Mouse (Mus musculus): ENCODE results near the gene Gm13696. TPM values are rescaled to one million over a fixed set of nuclear protein-coding genes. Genes with fewer than 3 reads are reported as not detected.
A peak's percentile ranks its signal among the peaks of the same experiment; 100 is the strongest.
"Not testable (repeated sequence)": the region's sequence is repeated elsewhere in the genome, so short reads cannot be mapped to it uniquely, and the experiment has no call there.

The Gm13696 gene
- not detected in 2 replicates for polyA plus RNA-seq (2015; fragmentation: Nextera tagmentation; extraction: Ambion mirVana)

GRCm38 (mm10) chr2:83972823-83973222, at the start of gene Gm13696:
Gene Gm13696, plus strand, starts transcription at chr2:83973123.
- H3K27ac ChIP-seq (replicated peaks); H3K9ac ChIP-seq: not testable (repeated sequence)
- WGBS = no CpG with 5 or more reads among the region's 6 CpGs

DNA sequence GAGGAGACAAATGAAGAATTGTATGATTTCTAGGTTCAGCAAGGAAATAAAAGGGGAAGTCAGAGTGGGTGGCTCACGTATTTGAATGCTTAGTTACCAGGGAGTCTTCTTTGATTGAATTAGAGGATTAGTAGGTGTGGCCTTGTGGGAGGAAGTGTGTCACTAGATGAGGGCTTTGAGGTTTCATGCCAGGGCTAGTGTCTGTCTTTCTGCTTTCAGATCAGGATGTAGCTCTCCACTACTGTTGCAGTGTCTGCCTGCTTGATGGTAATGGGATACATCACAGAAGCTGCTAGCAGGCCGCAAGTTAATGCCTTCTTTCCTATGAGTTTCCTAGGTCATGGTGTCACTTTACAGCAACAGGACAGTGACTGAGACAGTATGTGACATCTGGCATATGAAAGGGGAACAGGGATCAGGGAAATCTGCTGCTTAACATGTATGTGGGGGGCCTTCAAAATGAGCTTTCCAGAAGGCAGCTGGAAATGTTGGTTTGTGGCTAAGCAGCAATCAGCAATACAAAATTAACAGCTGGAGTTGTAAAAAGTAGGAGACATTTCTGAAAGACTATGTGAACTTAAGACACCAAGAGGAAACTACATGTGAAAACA, 43.3 kb upstream of the Gm13696 start:
- Histone ChIP-seq H3K36me3 (no peaks in the 10 kb centered on the region), H3K4me3 (replicated peaks) (no peak overlapping the region), H3K27ac (replicated peaks) (0 out of 2 replicates have a peak overlapping the region, but pooled peaks have one; percentile 11), H3K9ac (no peak overlapping the region), H3K9me3 (replicated peaks) (no peaks in the 10 kb centered on the region), H3K4me1 (no peaks in the 10 kb centered on the region), H3K4me2 (replicated peaks) (no peak overlapping the region), H3K27me3 (no peaks in the 10 kb centered on the region)
- ATAC-seq (ENCODE audit: insufficient number of reproducible peaks, low FRiP score, low TSS enrichment, low read depth) = no peak
- 26% methylated on average over 2 of the region's 2 CpGs for WGBS

More at GRCm38 (mm10) chr2:83972823-83973222, at the start of gene Gm13696:
- not testable (repeated sequence) for H3K36me3 ChIP-seq; H3K4me2 ChIP-seq (replicated peaks); H3K9me3 ChIP-seq (replicated peaks); H3K4me3 ChIP-seq (replicated peaks); ATAC-seq (ENCODE audit: insufficient number of reproducible peaks, low FRiP score, low TSS enrichment, low read depth); H3K27me3 ChIP-seq; H3K4me1 ChIP-seq

DNA sequence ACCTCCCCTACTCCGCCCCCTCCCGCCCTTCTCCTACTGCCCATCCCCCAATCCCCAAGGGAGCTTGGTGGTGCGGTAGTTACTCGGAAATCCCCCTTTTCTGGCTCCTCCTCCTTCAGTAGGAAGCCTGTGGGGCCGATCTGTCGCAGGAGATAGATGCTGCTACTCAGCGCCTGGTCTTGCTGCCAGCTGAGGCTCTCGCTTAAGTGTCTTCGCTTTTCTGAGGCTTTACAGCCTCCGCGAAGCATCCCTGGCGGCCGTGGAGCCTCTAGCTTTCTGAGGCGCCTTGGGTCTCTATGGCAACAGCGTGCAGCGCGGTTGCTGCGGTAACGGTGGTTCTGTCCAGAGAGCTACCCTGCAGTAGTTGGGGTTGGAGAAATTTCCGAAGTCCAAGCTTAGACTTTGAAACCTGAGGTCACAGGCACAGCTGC, 32.0 kb upstream of the Gm13696 start, which contains the start of gene Zswim2:
TSS of gene Zswim2 (minus strand) at position 298 of the 431 bp plus-strand sequence.
- no peaks in the 10 kb centered on the region for H3K9me3 ChIP-seq (replicated peaks)
- peak; percentile 70; the same call in 1 of the 2 replicates for ATAC-seq (ENCODE audit: insufficient number of reproducible peaks, low FRiP score, low TSS enrichment, low read depth)
- H3K4me2 ChIP-seq (replicated peaks) = peak within 1 kb of the TSS; percentile 51
- no peaks in the 10 kb centered on the region for H3K27me3 ChIP-seq
- H3K4me3 ChIP-seq (replicated peaks) = peak within 1 kb of the TSS; percentile 25
- H3K36me3 ChIP-seq = no peaks in the 10 kb centered on the region
- no peak within 1 kb of the TSS for H3K9ac ChIP-seq
- H3K4me1 ChIP-seq = peaks cover 4% of the 10 kb centered on the region
- H3K27ac ChIP-seq (replicated peaks) = no peak within 1 kb of the TSS
- under 1% methylated on average over 20 of the region's 20 CpGs for WGBS

GRCm38 (mm10) chr2:83941378-83941777, 31.5 kb upstream of the Gm13696 start:
- Histone ChIP-seq H3K4me1 (peaks cover 4% of the 10 kb centered on the region), H3K27ac (replicated peaks) (no peak overlapping the region), H3K36me3 (no peaks in the 10 kb centered on the region), H3K27me3 (no peaks in the 10 kb centered on the region), H3K4me2 (replicated peaks) (peak overlapping the region; percentile 51), H3K4me3 (replicated peaks) (peak overlapping the region; percentile 25; the same call in 1 of the 2 replicates), H3K9me3 (replicated peaks) (no peaks in the 10 kb centered on the region), H3K9ac (no peak overlapping the region)
- 30% methylated on average over 3 of the region's 3 CpGs for WGBS
- no peak for ATAC-seq (ENCODE audit: insufficient number of reproducible peaks, low FRiP score, low TSS enrichment, low read depth)

DNA sequence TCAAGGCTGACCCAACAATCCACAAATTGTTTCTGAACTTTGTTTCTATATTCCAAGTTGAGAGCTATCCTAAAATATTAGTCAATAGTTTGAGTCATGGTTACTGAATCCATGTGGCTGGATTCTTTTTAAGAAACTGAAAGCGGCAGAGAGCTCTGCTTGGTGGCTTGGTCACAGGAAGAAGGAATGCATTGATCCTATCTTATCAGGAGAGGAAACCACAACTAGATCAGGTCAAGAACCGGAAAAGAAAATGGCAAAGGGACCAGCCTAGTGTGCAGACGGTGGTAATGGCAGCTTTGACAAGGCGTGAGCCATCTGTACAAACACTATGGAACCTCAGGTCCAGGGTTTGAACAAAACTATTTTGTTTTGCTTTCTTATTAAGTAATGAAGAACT, 31.1 kb upstream of the Gm13696 start:
- no peaks in the 10 kb centered on the region for H3K27me3 ChIP-seq
- no peak overlapping the region for H3K9ac ChIP-seq
- no peaks in the 10 kb centered on the region for H3K36me3 ChIP-seq
- no peak for ATAC-seq (ENCODE audit: insufficient number of reproducible peaks, low FRiP score, low TSS enrichment, low read depth)
- H3K4me1 ChIP-seq = peaks cover 4% of the 10 kb centered on the region
- no peak overlapping the region for H3K4me2 ChIP-seq (replicated peaks)
- no peak overlapping the region for H3K27ac ChIP-seq (replicated peaks)
- H3K9me3 ChIP-seq (replicated peaks) = no peaks in the 10 kb centered on the region
- H3K4me3 ChIP-seq (replicated peaks) = no peak overlapping the region
- WGBS = 65% methylated on average over 4 of the region's 4 CpGs

DNA sequence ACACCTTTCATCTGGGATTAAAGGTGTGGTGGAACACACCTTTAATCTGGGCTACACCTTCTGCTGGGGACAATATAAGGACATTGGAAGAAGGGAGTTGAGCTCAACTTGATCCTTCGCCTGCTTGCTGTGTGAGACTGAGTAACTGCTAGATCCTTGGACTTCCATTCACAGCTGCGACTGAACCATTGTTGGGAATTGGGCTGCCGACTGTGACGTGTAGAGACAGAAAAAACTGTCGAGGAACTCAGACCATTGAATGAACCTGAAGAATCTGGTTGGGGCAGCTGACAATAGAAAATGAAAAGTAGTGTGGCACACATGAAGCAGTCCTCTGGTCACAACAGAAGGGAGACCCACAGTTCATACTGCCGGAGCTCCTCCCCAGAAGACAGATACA, 17.5 kb upstream of the Gm13696 start, which contains the start of gene Gm13698:
TSS of gene Gm13698 (plus strand) at position 301 of the 400 bp plus-strand sequence.
- not testable (repeated sequence) for H3K9me3 ChIP-seq (replicated peaks); ATAC-seq (ENCODE audit: insufficient number of reproducible peaks, low FRiP score, low TSS enrichment, low read depth); H3K4me1 ChIP-seq; H3K9ac ChIP-seq; H3K27ac ChIP-seq (replicated peaks); H3K4me3 ChIP-seq (replicated peaks); H3K4me2 ChIP-seq (replicated peaks); H3K36me3 ChIP-seq; H3K27me3 ChIP-seq
- no CpG with 5 or more reads among the region's 6 CpGs for WGBS

GRCm38 (mm10) chr2:83961203-83961602, 11.7 kb upstream of the Gm13696 start, which contains the start of gene Gm13693:
Gene Gm13693, plus strand, starts transcription at chr2:83961503.
- H3K36me3 ChIP-seq; ATAC-seq (ENCODE audit: insufficient number of reproducible peaks, low FRiP score, low TSS enrichment, low read depth); H3K4me2 ChIP-seq (replicated peaks); H3K4me3 ChIP-seq (replicated peaks); H3K27me3 ChIP-seq; H3K4me1 ChIP-seq; H3K27ac ChIP-seq (replicated peaks); H3K9ac ChIP-seq; H3K9me3 ChIP-seq (replicated peaks): not testable (repeated sequence)
- no CpG with 5 or more reads among the region's 6 CpGs for WGBS

GRCm38 (mm10) chr2:83967013-83967412, 5.9 kb upstream of the Gm13696 start, which contains the start of gene Gm13695:
Gene Gm13695, plus strand, starts transcription at chr2:83967313.
- H3K4me2 ChIP-seq (replicated peaks); ATAC-seq (ENCODE audit: insufficient number of reproducible peaks, low FRiP score, low TSS enrichment, low read depth); H3K27ac ChIP-seq (replicated peaks); H3K9ac ChIP-seq; H3K9me3 ChIP-seq (replicated peaks); H3K27me3 ChIP-seq; H3K4me1 ChIP-seq; H3K36me3 ChIP-seq; H3K4me3 ChIP-seq (replicated peaks): not testable (repeated sequence)
- no CpG with 5 or more reads among the region's 6 CpGs for WGBS

- H3K27me3 ChIP-seq; ATAC-seq (ENCODE audit: insufficient number of reproducible peaks, low FRiP score, low TSS enrichment, low read depth); H3K4me1 ChIP-seq; H3K9ac ChIP-seq; H3K36me3 ChIP-seq; H3K9me3 ChIP-seq (replicated peaks); H3K27ac ChIP-seq (replicated peaks); H3K4me2 ChIP-seq (replicated peaks); H3K4me3 ChIP-seq (replicated peaks): not testable (repeated sequence)
- no CpG with 5 or more reads among the region's 6 CpGs for WGBS
These were observed 5.7 kb downstream of the Gm13696 start, which contains the start of gene Gm13694 for GRCm38 (mm10) chr2:83978633-83979032. Gene Gm13694, plus strand, starts transcription at chr2:83978933.

DNA sequence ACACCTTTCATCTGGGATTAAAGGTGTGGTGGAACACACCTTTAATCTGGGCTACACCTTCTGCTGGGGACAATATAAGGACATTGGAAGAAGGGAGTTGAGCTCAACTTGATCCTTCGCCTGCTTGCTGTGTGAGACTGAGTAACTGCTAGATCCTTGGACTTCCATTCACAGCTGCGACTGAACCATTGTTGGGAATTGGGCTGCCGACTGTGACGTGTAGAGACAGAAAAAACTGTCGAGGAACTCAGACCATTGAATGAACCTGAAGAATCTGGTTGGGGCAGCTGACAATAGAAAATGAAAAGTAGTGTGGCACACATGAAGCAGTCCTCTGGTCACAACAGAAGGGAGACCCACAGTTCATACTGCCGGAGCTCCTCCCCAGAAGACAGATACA, 11.5 kb downstream of the Gm13696 start, which contains the start of gene Gm13697:
TSS of gene Gm13697 (plus strand) at position 301 of the 400 bp plus-strand sequence.
- not testable (repeated sequence) for H3K4me1 ChIP-seq; H3K9ac ChIP-seq; H3K27ac ChIP-seq (replicated peaks); H3K9me3 ChIP-seq (replicated peaks); H3K27me3 ChIP-seq; H3K4me3 ChIP-seq (replicated peaks); H3K36me3 ChIP-seq; H3K4me2 ChIP-seq (replicated peaks); ATAC-seq (ENCODE audit: insufficient number of reproducible peaks, low FRiP score, low TSS enrichment, low read depth)
- no CpG with 5 or more reads among the region's 6 CpGs for WGBS

DNA sequence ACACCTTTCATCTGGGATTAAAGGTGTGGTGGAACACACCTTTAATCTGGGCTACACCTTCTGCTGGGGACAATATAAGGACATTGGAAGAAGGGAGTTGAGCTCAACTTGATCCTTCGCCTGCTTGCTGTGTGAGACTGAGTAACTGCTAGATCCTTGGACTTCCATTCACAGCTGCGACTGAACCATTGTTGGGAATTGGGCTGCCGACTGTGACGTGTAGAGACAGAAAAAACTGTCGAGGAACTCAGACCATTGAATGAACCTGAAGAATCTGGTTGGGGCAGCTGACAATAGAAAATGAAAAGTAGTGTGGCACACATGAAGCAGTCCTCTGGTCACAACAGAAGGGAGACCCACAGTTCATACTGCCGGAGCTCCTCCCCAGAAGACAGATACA, 17.3 kb downstream of the Gm13696 start, which contains the start of gene Gm13691:
TSS of gene Gm13691 (plus strand) at position 301 of the 400 bp plus-strand sequence.
- H3K4me3 ChIP-seq (replicated peaks); H3K9ac ChIP-seq; H3K27ac ChIP-seq (replicated peaks); H3K4me1 ChIP-seq; H3K4me2 ChIP-seq (replicated peaks); H3K9me3 ChIP-seq (replicated peaks); H3K36me3 ChIP-seq; H3K27me3 ChIP-seq; ATAC-seq (ENCODE audit: insufficient number of reproducible peaks, low FRiP score, low TSS enrichment, low read depth): not testable (repeated sequence)
- WGBS = no CpG with 5 or more reads among the region's 6 CpGs
